Mouse (Mus musculus): ENCODE measurements around the gene Clcc1.

GRCm38 (mm10) chr3:108676616-108677015 is 22.9 kb downstream of the Clcc1 start:
- no peak for TF ChIP-seq CTCF (conservative IDR thresholded peaks at IDR 0.05; ENCODE audit: low read length)
- no peak for TF ChIP-seq POU5F1 (IDR thresholded peaks at IDR 0.05; ENCODE audit: borderline replicate concordance, low read length)
- TF ChIP-seq NANOG (IDR thresholded peaks at IDR 0.05; ENCODE audit: borderline replicate concordance, low read length) = no peak

Data from E14TG2a.4 (cell line).